Mouse (Mus musculus) liver, embryonic 18 days (tissue): Measurements from ENCODE around the gene Sun1. TPM values are rescaled to one million over a fixed set of nuclear protein-coding genes. Genes with fewer than 3 reads are reported as not detected.

Experiments used
- polyA plus RNA-seq: library from polyadenylated mRNA; depleted of rRNA; stranded (reverse); fragments of >200 nt; gene quantifications from 2 replicates; pipeline ENCODE4 v1.2.3, GENCODE M21; 2012; rRNA removed

Gene Sun1
- 11.4 and 12.7 TPM in 2 replicates for polyA plus RNA-seq

GRCm38 (mm10) chr5:139199995-139200769 lies at the start of gene Sun1:
Gene Sun1, plus strand, starts transcription at chr5:139200637.

GRCm38 (mm10) chr5:139252081-139252909 lies 51.9 kb downstream of the Sun1 start, which contains the start of gene Get4:
Gene Get4, plus strand, starts transcription at chr5:139252324.

Other genes starting within 250 kb of the Sun1 start
- 1.1 and 1.7 TPM in 2 replicates for gene Pdgfa, start 203.3 kb upstream of the Sun1 start, polyA plus RNA-seq
- gene Prkar1b, start 50.6 kb upstream of the Sun1 start, polyA plus RNA-seq: 0.36 and 0.42 TPM in 2 replicates
- 4.0 and 4.4 TPM in 2 replicates for gene Dnaaf5, start 50.4 kb upstream of the Sun1 start, polyA plus RNA-seq
- gene Get4, start 51.7 kb downstream of the Sun1 start, polyA plus RNA-seq: 45.1 and 47.9 TPM in 2 replicates
- 3.9 and 4.5 TPM in 2 replicates for gene Adap1, start 125.0 kb downstream of the Sun1 start, polyA plus RNA-seq
- 20.8 and 24.3 TPM in 2 replicates for gene Cox19, start 150.8 kb downstream of the Sun1 start, polyA plus RNA-seq
- not detected in 2 replicates for gene Cyp2w1, start 152.0 kb downstream of the Sun1 start, polyA plus RNA-seq
- 13.6 and 18.2 TPM in 2 replicates for gene Gpr146, start 177.1 kb downstream of the Sun1 start, polyA plus RNA-seq
- 1.8 and 1.9 TPM in 2 replicates for gene C130050O18Rik, start 204.6 kb downstream of the Sun1 start, polyA plus RNA-seq
- 0.03 and 0.05 TPM in 2 replicates for gene Gper1, start 222.5 kb downstream of the Sun1 start, polyA plus RNA-seq